Mouse (Mus musculus) lung, postnatal 10 days (tissue): ENCODE data around the gene Il27.

ENCODE experiments used
- DNase-seq: peaks from one replicate; pipeline ENCODE4 v3.0.0; 2021

Il27 gene

DNA sequence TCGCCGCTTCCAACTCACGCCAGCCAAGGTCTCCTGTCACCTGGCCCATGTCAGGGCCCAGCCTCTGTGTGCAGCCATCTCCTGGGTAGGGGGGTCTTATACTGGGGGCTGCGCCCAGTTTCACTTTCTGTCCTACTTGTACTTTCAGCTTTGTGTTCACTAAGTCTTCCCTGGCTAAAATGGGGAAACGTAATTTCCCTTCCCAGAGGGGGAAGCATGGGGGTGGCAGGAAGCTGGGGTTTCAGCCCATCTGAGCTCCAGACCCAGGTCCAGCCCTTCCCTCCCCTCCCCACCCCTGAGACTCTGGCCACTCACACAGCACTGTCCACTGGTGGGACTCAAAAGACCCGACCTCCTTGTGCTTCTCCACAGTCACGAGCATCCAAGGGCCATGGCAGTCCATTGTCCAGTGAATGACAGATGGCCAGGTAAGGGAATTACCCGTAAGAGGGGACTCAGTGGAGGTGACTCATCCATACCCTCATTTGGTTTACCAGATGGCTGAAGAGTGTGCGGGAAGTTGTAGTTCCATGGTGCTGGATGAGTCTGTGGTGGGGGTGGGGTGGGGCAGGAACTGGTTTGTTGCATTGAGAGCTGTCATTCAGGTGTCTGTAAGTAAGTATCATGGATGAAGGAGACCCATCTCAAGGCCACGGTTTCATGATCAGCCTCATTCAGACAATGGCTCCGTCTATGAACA lies at the start of gene Il27:
Il27 (minus strand) TSS at position 80 of the 700 bp plus-strand sequence.
- no peak for DNase-seq

DNA sequence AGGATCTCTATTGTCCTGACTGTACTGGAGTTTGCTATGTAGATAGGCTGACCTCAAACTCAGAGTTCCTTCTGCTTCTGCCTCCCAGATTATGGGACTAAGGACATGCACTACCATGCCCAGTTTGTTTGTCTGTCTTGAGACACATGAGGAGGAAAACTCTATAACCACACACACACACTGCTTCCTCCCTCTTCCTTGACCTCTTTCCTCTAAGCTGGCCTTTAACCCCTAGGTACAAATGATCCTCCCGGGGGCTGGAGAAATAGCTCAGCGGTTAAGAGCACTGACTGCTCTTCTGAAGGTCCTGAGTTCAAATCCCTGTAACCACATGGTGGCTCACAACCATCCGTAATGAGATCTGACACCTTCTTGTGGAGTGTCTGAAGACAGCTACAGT lies 49.6 kb upstream of the Il27 start:
- no peak for DNase-seq

DNA sequence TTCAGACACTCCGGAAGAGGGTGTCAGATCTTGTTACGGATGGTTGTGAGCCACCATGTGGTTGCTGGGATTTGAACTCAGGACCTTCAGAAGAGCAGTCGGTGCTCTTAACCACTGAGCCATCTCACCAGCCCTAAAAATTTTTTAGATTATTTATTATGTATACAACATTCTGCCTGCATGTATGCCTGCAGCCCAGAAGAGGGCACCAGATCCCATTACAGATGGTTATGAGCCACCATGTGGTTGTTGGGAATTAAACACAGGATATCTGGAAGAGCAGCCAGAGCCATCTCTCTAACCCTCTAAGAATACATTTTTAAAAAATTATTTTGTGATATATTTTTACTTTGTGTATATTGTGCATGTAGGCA lies 48.5 kb upstream of the Il27 start:
- peak; percentile 73 for DNase-seq

DNA sequence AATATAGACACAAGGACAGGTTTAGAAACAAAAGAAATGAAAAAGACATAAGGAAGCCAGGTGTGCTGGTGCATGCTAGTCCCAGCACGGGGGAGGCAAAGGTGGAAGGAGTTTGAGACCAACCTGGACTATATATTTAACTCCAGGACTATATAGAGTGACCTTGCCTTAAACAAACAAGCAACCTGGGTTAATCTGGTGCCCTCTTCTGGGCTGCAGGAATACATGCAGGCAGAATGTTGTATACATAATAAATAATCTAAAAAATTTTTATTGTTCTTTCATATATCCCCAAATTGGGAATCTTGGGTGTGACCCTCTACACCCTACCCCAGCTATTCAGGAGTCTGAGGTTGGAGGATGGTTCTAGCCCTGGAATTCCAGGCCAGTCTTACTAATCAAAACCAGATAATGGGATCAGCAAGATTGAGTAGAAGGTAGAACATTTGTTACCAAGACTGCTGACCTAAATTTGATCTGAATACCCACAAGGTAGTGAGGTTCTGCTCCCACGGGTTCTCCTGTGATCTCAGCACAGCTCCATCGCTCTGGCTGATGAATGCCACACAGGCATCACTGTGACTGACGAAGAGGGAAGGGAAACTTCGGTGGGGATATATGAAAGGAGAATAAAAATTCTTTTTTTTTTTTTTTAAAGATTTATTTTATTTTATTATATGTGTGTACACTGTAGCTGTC lies 48.0 kb upstream of the Il27 start:
- no peak for DNase-seq

DNA sequence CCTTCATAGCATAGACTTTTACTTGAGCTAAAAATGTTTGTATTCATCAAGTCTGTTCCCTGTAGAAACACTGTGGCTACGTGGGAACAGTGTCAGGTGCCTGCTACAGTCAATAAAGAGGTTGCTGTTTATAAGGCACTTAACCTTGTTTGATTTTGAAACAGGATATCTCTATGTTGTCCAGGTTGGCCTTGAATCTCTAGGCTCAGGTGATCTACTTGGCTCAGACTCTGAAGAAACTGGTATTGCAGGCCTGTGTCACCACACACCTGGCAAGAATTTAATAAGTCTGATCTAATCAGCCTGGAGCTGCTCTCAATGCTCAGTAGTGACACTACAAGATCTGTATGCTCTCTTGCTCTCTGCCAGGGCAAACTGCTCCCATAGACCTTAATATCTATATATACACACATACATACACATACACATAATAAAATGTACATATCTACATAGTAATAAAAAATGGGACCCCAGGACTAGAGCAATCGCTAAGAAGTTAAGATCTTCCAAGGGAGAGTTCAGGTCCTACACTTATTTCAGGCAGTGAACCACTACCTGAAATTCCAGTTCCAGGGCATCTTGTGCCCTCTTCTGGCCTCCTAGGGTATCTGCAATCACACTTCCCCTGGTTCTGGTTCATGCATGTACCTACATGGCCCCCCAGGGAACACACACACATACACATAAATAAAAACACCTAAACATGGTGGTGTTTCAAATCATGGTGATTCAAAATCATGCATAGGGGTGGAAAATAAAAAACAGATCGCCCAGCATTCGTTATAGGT lies 42.2 kb upstream of the Il27 start:
- DNase-seq, result peak; percentile 67

DNA sequence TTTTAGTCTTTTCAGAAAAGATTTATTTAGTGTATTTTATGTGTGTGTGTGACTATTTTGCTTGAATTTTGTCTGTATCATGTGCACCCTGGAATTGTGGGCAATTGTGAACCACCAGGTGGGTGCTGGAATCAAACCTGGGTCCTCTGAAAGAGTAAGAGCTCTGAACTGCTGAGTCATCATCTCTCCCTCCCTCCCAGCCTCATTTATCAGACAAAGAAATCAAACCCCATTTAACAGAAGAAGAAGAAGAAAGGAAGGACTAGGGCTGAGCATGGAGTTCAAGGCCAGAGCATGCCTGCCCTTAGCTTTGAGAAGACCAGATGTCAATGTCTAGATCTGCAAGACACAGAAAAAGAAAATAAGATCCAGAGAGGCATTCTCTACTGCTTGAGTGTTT lies 40.6 kb upstream of the Il27 start:
- DNase-seq, result no peak

DNA sequence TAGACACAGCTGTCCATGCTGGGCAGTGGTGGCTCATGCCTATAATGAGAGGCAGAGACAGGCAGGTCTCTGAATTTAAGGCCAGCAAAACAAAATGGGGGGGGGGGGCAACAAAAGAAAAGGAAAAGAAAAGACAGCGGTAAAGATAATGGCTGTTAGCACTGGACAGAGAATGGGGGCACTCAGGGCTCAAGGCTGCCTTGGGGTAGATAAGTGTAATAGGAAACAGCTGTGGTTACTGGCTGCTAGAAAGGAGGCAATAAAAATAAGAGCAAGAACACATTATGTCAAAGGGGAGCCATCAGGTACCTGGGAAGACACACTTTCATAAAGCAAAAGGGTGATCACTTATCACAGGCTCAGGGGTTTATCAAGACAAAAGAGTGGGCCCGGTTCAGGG lies 37.7 kb upstream of the Il27 start:
- DNase-seq, result no peak

DNA sequence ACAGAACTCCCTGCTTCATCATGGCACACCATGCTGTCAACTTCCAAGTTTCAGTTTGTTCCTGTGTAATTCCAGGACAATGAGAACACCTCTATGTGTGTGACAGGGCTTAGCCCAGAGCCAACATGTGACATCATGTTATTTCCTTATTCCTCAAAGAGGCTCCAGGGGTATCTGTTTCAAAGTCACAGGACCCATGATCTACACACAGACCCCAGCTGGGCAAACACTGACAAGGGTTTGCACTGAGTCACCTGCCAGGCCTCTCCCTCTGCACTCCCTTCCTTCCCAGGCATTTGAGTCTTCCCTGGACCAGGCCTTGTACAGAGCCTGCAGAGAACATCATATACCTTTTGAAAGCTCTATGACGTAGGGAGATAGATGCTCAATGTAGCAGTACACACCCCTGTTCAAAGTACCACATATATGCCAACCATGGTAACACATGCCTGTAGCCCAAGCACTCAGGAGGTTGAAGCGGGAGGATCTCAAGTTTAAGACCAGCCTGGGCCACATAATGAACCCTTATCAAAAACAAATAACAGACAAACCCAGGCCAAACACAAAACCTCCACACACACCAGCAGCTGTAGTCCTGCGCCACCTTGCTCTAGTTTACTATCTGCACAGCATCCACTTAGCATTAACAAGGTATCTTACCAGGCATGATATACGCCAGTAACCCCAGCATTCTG lies 36.2 kb upstream of the Il27 start, which contains the start of gene Nupr1:
Nupr1 (minus strand) TSS at position 38 of the 695 bp plus-strand sequence.
- DNase-seq, result no peak

DNA sequence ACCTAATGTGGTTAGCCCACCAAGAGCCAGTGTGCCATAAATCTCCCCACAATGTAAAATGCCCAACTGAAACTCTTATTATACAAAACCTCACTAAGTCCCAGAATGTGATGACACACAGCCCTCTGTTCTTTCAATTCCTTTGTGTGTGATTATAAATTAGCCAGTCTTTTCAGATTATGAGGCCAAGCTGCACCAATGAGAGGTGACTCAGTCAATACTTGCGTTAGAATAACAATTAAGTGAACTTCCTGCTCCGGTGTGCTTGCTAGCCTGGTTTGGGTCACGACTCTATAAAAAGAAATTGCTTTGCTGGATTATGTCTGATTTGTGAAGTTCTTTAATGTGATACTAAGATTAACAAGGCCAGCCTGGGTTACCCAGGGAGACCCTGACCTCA lies 35.2 kb upstream of the Il27 start:
- no peak for DNase-seq

DNA sequence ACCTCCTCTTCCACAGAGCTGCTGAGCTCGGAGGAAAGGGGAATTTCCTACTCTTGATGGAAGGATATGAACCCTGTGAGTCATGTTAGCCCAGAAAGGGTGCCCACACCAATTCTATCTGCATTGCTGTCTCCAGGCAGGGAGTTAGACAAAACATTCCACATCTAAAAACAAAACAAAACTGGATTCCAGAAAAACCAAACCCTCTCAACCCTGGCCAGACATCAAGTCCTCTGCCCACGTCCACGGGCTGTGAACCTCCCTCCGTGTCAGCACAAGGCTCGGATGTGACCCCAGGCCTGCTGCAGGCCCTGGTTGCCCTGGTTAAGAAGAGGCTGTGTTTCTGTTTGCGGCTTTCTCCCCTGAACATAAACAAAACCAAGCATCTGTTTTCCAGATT lies 33.4 kb upstream of the Il27 start:
- DNase-seq, result peak; percentile 49

DNA sequence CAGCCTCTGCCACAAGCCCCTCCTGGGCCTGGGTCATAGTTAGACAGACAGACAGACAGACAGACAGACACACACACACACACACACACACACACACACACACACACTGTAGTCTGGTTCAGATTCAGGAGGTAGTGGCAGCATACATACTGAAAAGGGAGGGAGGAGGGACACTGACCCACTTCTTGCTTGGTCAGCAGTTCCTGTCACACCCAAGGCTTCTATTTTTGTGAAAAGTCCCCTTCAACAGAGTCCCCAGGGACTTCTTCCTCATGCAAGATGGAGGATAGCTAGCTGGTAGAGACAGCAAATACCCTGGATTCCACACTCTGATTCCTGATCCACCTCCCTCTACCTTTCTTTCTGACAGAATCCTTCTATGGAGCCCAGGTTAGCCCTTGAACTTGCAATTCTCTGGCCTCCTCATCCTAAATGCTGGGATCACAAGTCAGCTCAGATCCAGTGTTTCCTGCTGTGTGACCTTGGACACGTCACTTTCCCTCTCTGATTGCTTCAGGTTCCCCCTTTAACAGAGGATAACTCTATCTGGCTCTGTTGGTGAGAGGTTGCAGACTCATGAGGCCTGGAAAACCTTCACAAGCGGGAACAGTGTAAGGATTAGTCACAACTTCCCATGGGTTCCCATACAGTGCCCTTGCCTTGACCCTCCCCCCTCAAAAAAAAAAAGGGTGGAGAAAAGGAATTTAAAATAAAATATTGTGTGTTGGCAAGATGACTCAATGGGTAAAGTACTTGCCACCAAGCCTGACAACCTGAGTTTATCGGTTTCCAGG lies 31.3 kb upstream of the Il27 start:
- no peak for DNase-seq

DNA sequence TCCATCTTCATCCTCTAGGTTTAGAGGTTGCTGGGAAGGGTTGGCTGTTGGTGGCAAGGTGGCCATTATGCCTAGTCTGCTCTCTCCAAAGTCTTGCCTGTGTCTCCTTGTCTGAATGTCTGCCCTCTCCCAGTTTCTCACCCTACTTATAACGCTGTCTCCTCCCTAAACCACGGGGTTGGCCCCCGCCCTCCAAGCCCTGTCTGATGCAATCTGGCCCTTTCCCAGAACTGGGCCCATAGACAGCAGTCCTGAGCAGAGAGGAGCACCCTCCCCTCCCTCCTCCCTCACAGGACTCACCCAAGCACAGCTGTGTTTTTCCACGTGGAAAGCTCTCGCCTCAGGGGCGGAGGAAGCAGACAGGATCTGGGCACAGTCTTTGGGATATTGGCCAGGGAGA lies 30.6 kb upstream of the Il27 start:
- DNase-seq, result peak; percentile 94

DNA sequence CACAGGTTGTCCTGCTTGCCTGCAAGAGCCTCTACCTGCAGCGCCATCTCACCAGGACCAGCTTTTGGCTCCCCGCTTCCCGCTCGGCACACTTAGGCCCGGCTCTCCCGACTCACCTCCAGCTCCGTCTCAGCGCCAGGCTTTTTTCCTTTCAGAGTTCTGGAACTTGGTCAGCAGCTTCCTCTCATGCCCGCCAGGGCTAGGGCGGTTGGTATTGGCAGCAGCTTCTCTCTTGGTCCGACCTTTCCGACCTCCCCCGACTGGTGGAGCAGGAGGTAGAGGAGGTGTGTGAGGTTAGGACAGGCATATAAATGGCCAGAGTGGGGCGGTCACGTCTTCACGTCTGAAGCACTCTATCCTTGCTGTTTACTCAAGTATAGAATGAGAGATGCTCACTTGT lies 30.0 kb upstream of the Il27 start:
- DNase-seq, result peak; percentile 49

DNA sequence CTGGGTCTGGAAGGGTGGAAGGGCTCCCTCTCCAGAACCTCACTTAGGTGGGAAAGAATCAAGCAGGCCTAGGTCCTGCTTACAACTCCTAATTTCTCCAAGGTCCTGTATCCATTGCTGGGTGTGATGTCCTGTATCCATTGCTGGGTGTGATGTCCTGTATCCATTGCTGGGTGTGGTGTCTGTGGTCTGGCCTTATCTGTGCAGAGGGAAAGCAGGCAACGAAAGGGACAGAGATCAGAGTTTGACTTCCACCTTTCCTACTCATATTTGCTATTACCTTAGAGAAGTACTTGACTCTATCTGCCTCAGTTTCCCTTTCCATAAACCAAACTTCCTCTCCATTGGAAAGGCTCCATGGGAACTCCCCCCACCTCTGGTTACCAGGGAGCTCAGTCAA lies 28.6 kb upstream of the Il27 start:
- DNase-seq, result no peak

DNA sequence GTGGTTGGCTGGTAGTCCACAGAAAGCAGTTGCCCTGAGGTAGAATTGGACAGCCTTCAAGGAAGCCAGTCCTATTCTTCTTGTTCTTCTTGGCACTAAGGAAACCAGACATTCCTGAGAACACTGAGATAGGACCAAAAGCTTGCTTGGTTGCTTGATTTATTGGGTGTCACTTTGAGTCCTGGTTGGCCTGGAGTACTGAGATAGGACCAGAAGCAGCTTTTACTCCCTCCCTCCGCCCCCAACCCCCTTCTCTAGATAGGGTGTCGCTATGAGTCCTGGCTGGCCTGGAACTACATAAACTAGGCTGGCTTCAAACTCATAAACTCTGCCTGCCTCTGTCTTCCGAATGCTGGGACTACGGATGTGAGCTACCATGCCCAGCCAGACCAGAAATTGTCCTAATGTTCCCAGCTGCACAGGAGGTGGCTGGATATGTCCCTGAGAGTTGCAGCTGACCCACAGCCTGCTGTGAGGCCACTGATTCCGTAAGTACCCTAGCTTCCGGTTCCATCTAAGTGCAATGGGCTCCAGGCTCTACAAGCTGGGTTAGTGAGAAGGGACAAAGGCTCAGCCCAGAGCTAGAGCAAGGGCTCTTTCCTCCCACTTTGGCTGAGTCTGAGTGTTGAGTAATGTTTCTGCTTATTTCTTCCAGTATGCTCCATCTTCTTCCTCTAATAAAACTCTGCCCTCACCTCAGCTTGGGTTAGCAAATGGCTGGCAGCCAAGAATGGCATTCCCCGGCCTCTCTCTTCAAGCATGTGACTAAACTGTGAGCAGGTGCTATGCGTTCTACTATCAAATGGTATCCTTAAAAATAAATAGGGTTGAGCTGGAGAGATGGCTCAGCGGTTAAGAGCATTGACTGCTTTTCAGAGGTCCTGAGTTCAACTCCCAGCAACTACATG lies 27.0 kb upstream of the Il27 start:
- DNase-seq, result peak; percentile 41

DNA sequence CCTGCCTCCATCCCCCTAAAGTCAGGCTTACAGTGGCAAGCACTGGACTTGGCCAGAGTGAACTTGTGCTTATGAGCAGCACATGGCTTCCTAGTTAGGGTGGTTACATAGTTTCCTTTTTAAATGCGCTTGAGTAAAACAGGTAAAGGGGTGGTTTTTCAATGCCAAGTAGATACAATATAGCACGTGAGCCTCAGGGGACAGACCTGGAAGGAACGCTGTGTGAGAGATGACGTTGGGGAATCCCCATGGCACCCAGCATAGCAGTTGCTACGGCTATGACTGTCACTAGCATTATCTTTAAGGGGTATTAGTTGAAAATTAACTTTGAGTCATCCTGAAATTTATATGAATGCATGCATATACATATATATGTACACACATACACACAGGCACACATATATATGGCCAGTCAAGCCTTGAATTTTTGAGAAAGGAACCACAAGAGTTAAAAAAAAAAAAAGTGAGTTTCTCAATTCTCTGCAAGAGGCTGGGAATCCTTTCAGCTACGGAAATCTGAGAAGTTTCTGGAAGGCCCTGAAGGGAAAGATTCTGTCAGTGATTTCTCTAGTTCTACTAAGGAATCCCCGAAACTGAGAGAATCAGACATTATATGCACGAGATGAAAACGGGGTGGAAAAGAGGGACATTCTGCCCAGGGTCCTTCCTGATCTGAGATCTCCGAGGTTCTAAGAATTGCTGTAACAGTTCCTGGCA lies 25.0 kb upstream of the Il27 start:
- no peak for DNase-seq

DNA sequence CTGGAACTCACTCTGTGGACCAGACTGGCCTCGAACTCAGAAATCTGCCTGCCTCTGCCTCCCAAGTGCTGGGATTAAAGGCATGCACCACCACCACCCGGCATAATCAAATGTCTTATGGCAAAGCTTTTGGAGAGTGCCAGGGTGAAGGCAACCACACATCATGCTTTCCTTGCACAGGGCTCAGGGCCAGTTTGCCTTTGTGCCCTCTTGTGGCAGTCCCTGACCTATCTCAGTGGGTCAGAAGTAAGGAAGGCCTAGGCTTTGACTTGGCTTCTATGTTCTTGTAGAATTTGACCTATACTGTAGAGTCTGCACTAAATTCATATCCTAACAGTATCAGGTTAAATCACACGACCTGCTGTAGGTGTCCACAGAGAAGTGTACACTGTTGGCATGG lies 22.0 kb upstream of the Il27 start:
- no peak for DNase-seq

DNA sequence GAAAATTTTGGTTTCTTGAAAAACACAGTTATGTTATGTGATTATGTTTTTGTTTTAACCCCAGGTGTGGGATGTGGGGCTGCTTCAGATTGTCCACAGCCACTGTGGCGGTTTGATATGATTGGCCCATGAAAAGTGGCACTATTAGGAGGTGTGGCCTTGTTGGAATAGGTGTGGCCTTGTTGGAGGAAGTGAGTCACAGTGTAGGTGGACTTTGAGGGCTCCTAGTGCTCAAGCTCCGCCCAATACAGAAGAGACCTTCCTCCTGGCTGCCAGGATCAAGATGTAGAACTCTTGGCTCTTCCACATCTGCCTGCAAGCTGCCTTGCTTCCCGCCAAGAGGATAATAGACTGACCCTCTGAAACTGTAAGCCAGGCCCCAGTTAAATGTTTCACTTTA lies 18.0 kb upstream of the Il27 start:
- no peak for DNase-seq

DNA sequence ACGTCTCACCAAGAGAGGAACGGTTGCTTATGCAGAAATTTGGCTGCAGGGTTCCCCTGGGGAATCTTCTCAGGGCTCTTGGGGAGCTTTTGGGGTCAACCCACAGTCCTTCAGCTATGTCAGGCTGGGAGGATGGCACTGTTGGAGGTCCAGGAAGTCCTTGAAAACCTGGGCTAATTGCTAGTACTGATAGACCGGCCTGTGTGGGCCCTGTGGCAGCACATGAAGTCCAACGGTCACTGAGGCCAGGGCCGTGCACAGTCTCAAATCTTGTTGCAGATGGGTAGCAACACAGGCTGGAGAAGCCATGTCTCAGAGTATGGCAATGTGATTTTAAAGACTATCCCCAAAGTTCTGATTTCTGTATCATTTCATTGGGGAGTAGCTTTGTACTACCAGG lies 13.1 kb upstream of the Il27 start:
- DNase-seq, result no peak

DNA sequence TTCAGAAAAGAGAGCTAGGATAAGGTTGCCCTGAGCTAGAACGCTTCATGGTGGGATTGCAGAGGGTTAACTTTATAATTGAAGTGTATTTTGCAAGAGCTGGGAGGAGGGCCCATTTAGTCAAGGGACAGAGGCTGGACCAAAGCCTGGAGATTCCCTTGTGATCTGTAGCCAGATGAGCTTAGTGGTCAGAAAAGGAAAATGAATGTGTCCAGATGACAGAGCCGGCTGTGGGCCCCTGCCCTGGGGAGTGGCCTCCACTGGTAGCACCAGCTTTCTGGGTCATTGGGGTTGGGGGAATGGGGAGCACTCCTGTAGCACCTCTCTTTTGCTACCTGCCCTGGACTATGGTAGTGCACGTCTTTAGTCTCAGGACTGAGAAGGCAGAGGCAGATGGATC lies 12.3 kb upstream of the Il27 start:
- peak; percentile 82 for DNase-seq

DNA sequence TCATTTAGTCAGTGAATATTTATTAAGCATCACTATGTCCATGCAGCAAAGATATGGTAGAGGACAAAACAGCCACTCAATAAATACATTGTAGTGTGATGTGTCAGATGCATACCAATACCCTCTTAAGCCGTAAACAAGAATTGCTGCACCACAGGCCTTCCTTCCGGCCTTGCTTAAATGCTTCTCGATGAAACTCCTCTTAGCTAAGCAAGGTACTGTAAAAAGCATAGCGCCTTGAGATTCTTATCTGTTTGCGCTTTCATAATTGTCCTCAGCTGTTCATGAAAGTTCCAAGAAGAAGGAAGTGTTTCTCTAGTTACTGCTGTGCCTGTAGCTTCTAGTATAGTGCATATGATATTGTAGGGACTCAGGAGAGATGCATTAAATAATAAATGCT lies 11.9 kb upstream of the Il27 start:
- no peak for DNase-seq
